Mouse (Mus musculus): ENCODE data around the gene Sdk1.

DNA sequence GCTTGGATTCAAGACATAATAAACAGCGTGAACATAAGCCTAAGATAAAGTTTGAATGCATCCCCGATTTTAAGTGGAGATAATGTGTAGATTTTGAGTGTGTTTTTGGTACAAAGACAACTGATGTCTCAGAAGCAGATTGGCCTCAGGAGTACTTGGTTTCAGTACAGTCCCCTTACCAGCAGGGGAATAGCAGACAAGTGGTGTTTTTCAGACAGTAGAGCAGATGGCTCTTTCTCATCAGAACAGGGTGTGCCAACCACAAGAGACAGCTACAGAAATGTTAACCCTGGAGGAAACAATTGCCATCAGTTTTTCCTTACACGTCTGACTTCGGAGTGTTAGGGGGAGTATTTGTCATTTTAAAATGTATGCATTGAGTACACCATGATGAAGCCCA, 83.6 kb downstream of the Sdk1 start:
- TF ChIP-seq CTCF (IDR thresholded peaks at IDR 0.05; ENCODE audit: insufficient read depth, low read depth, low read length) (no peak), POLR2A (IDR thresholded peaks at IDR 0.05; ENCODE audit: insufficient read depth, low read depth, low read length) (no peak)

Data from olfactory bulb, adult 2 months (tissue).